Mouse (Mus musculus) CH12.LX (cell line): ENCODE measurements at regions not wholly inside any gene's neighbourhood (a gene's known extent, or its start where the extent isn't known, plus 50 kb on each side); places are given as distances from the start of the nearest gene placed in this dataset.

Source experiments
- DNase-seq: peaks from one replicate; pipeline ENCODE4 v3.0.0-alpha.2; 2013; ENCODE audit errors: extremely low read depth
- H3K27ac ChIP-seq: 2 replicates; pipeline ENCODE4 v1.5.1; 2012; ENCODE audit warnings: low read depth, mild to moderate bottlenecking, control low read depth, moderate library complexity; ENCODE audit not compliant: insufficient read depth
- H3K27me3 ChIP-seq: replicated peaks from 2 replicates; pipeline ENCODE3; 2012; ENCODE audit warnings: inconsistent platforms
- H3K36me3 ChIP-seq, 2 experiments: replicated peaks in 1 of 2; 2 replicates each; pipeline versions ENCODE3 to v1.6.1; 2012; ENCODE audit warnings: inconsistent platforms in 1 of 2, low read length in 1 of 2, mild to moderate bottlenecking in 1 of 2, mixed read lengths in 1 of 2, moderate library complexity in 1 of 2; ENCODE audit not compliant: control insufficient read depth in 1 of 2, insufficient read depth in 1 of 2
- H3K4me1 ChIP-seq, 2 experiments: 2 replicates each; pipeline ENCODE4 v1.6.1; 2012; ENCODE audit warnings: inconsistent platforms in 1 of 2, moderate library complexity in 1 of 2; ENCODE audit not compliant: insufficient read depth in 2 of 2, control insufficient read depth in 1 of 2
- H3K4me2 ChIP-seq: 2 replicates; pipeline ENCODE4 v1.6.1; 2012; ENCODE audit warnings: low read depth, mild to moderate bottlenecking, control low read depth; ENCODE audit not compliant: poor library complexity, insufficient read depth, severe bottlenecking
- H3K4me3 ChIP-seq, 3 experiments: fragments of 150-350 bp in 1 of 3; sonication (generic) in 1 of 3; replicated peaks in 1 of 3; 2 replicates each; pipeline versions ENCODE3 to v1.5.1; 2011 to 2012; ENCODE audit warnings: low read depth in 2 of 3, low read length in 2 of 3, mild to moderate bottlenecking in 2 of 3, moderate library complexity in 2 of 3, control low read depth in 1 of 3, improper control_type of control experiment in 1 of 3, inconsistent platforms in 1 of 3, mixed read lengths in 1 of 3; ENCODE audit not compliant: poor library complexity in 1 of 3
- H3K79me2 ChIP-seq: replicated peaks from 2 replicates; pipeline ENCODE4 v1.6.1; 2012; ENCODE audit warnings: mild to moderate bottlenecking, moderate library complexity; ENCODE audit not compliant: control insufficient read depth, poor library complexity, insufficient read depth, severe bottlenecking; ENCODE audit errors: extremely low read depth
- H3K9ac ChIP-seq: 2 replicates; pipeline ENCODE4 v1.6.1; 2012; ENCODE audit warnings: low read depth, mild to moderate bottlenecking, control low read depth, moderate library complexity; ENCODE audit not compliant: insufficient read depth
- H3K9me3 ChIP-seq: replicated peaks from 2 replicates; pipeline ENCODE3; 2012; ENCODE audit warnings: low read length, inconsistent platforms, mixed read lengths
- BHLHE40 ChIP-seq: IDR thresholded peaks from 2 replicates; pipeline ENCODE4 v1.6.1; 2011; ENCODE audit warnings: mild to moderate bottlenecking, low read depth, low read length, improper control_type of control experiment
- CHD1 ChIP-seq: IDR thresholded peaks from 2 replicates; pipeline ENCODE4 v1.6.1; 2012; ENCODE audit warnings: low read depth, low read length, improper control_type of control experiment, inconsistent platforms
- ELF1 ChIP-seq: IDR thresholded peaks from 2 replicates; pipeline ENCODE4 v1.6.1; 2014; ENCODE audit warnings: low read depth, mild to moderate bottlenecking, inconsistent platforms, low read length, improper control_type of control experiment
- HCFC1 ChIP-seq: IDR thresholded peaks from 2 replicates; pipeline ENCODE4 v1.6.1; 2012; ENCODE audit warnings: low read depth, mild to moderate bottlenecking, inconsistent platforms, low read length, improper control_type of control experiment
- JUND ChIP-seq: conservative IDR thresholded peaks from 2 replicates; pipeline ENCODE4 v1.6.1; 2011; ENCODE audit warnings: low read depth, low read length, improper control_type of control experiment
- MAX ChIP-seq: IDR thresholded peaks from 2 replicates; pipeline ENCODE4 v1.6.1; 2011; ENCODE audit warnings: low read length, improper control_type of control experiment
- MEF2A ChIP-seq: IDR thresholded peaks from 2 replicates; pipeline ENCODE4 v1.6.1; 2014; ENCODE audit warnings: low read depth, mild to moderate bottlenecking, inconsistent platforms, low read length, improper control_type of control experiment, borderline replicate concordance
- MXI1 ChIP-seq: IDR thresholded peaks from 2 replicates; pipeline ENCODE4 v1.6.1; 2011; ENCODE audit warnings: mild to moderate bottlenecking, low read depth, low read length, improper control_type of control experiment
- MYC ChIP-seq: IDR thresholded peaks from 2 replicates; pipeline ENCODE4 v1.6.1; 2011; ENCODE audit warnings: low read depth, mild to moderate bottlenecking, improper control_type of control experiment, low read length
- POLR2AphosphoS2 ChIP-seq: IDR thresholded peaks from 2 replicates; pipeline ENCODE4 v1.6.1; 2011; ENCODE audit warnings: low read depth, low read length, improper control_type of control experiment
- RAD21 ChIP-seq: IDR thresholded peaks from 2 replicates; pipeline ENCODE4 v1.6.1; 2011; ENCODE audit warnings: low read depth, mild to moderate bottlenecking, low read length, improper control_type of control experiment, moderate library complexity
- RCOR1 ChIP-seq: conservative IDR thresholded peaks from 2 replicates; pipeline ENCODE4 v1.6.1; 2012; ENCODE audit warnings: low read depth, mild to moderate bottlenecking, inconsistent platforms, low read length, improper control_type of control experiment
- TBP ChIP-seq: conservative IDR thresholded peaks from 2 replicates; pipeline ENCODE4 v1.6.1; 2011; ENCODE audit warnings: low read depth, low read length, improper control_type of control experiment
- USF2 ChIP-seq: conservative IDR thresholded peaks from 2 replicates; pipeline ENCODE4 v1.6.1; 2011; ENCODE audit warnings: low read depth, low read length, improper control_type of control experiment
- ZMIZ1 ChIP-seq: IDR thresholded peaks from 2 replicates; pipeline ENCODE4 v1.6.1; 2012; ENCODE audit warnings: low read depth, mild to moderate bottlenecking, inconsistent platforms, low read length, improper control_type of control experiment
- dilution Hi-C: fragments of 300-500 bp; cut with MboI; formaldehyde crosslinking; loops from 2 replicates; pipeline ENCODE4 v1.14.3; 2020; ENCODE audit warnings: low sequenced_read_pairs; ENCODE audit not compliant: extremely low pct_unique_long_range_greater_than_20kb, extremely low pct_ligation_motif_present
- in situ Hi-C: fragments of 300-500 bp; cut with MboI; formaldehyde crosslinking; loops from 3 replicates; pipeline ENCODE4 v1.14.3; 2019; ENCODE audit warnings: low sequenced_read_pairs, low pct_ligation_motif_present, low pct_unique_long_range_greater_than_20kb, mixed read lengths

- in situ Hi-C loops = no loop called here
- TF ChIP-seq TBP (no peak), POLR2AphosphoS2 (no peak), CHD1 (no peak), ZMIZ1 (no peak), MEF2A (no peak)
- no peak overlapping the region for H3K4me3 ChIP-seq
These were observed 53.9 kb downstream of the Adra2c start for GRCm38 (mm10) chr5:35332001-35332400.

GRCm38 (mm10) chr5:35334416-35335059 lies 54.4 kb upstream of the Hmx1 start:
- no peaks in the 10 kb centered on the region for H3K36me3 ChIP-seq
- DNase-seq = no peak
- H3K4me2 ChIP-seq = no peak overlapping the region
- H3K79me2 ChIP-seq = no peaks in the 10 kb centered on the region
- in situ Hi-C loops (no loop called here), dilution Hi-C loops (no loop called here)
- H3K27me3 ChIP-seq = peaks cover 93% of the 10 kb centered on the region
- H3K9ac ChIP-seq = no peak overlapping the region
- H3K4me3 ChIP-seq = no peak overlapping the region
- no peaks in the 10 kb centered on the region for H3K4me1 ChIP-seq
- no peak overlapping the region for H3K27ac ChIP-seq
- TF ChIP-seq USF2 (no peak), POLR2AphosphoS2 (no peak), BHLHE40 (no peak), RAD21 (no peak), ELF1 (no peak), MYC (no peak), HCFC1 (no peak), MAX (no peak)
- TF ChIP-seq, all 38 proteins: peak for 0
- no peaks in the 10 kb centered on the region for H3K9me3 ChIP-seq

More at GRCm38 (mm10) chr5:35332001-35332400, 53.9 kb downstream of the Adra2c start:
- Histone ChIP-seq H3K27ac (no peak overlapping the region), H3K36me3 (no peaks in the 10 kb centered on the region), H3K4me2 (no peak overlapping the region), H3K4me1 (no peaks in the 10 kb centered on the region), H3K27me3 (peaks cover 93% of the 10 kb centered on the region), H3K79me2 (no peaks in the 10 kb centered on the region), H3K9ac (no peak overlapping the region), H3K9me3 (no peaks in the 10 kb centered on the region)
- dilution Hi-C loops = no loop called here
- DNase-seq = no peak

GRCm38 (mm10) chr5:35335081-35335480 lies 53.8 kb upstream of the Hmx1 start:
- no peak overlapping the region for H3K9ac ChIP-seq
- no peak overlapping the region for H3K27ac ChIP-seq
- no peak for DNase-seq
- dilution Hi-C loops = no loop called here
- in situ Hi-C loops = no loop called here
- TF ChIP-seq JUND = no peak
- no peak for TF ChIP-seq MXI1
- TF ChIP-seq RCOR1 = no peak
- no peaks in the 10 kb centered on the region for H3K79me2 ChIP-seq
- no peaks in the 10 kb centered on the region for H3K9me3 ChIP-seq
- no peaks in the 10 kb centered on the region for H3K36me3 ChIP-seq
- no peaks in the 10 kb centered on the region for H3K4me1 ChIP-seq
- no peak overlapping the region for H3K4me3 ChIP-seq
- H3K4me2 ChIP-seq = no peak overlapping the region
- H3K27me3 ChIP-seq = peaks cover 93% of the 10 kb centered on the region
